Mouse (Mus musculus) myocyte (in vitro differentiated cells): ENCODE results near the gene Ndufa3.

ENCODE experiments used
- CEBPB ChIP-seq: IDR thresholded peaks from 2 replicates; pipeline ENCODE4 v1.6.1; 2011; ENCODE audit warnings: mild to moderate bottlenecking, moderate library complexity; ENCODE audit not compliant: poor library complexity, insufficient read depth, severe bottlenecking
- E2F4 ChIP-seq: IDR thresholded peaks from one replicate; pipeline ENCODE4 v1.6.1; 2011; ENCODE audit warnings: mild to moderate bottlenecking, control low read depth, moderate library complexity; ENCODE audit not compliant: insufficient read depth
- MAX ChIP-seq: IDR thresholded peaks from one replicate; pipeline ENCODE4 v1.6.1; 2011; ENCODE audit warnings: low read depth, mild to moderate bottlenecking, control low read depth
- POLR2A ChIP-seq: IDR thresholded peaks from one replicate; pipeline ENCODE4 v1.6.1; 2011; ENCODE audit warnings: low read depth, mild to moderate bottlenecking, control low read depth, moderate library complexity; ENCODE audit not compliant: insufficient read length
- POLR2AphosphoS2 ChIP-seq: IDR thresholded peaks from one replicate; pipeline ENCODE4 v1.6.1; 2011; ENCODE audit warnings: low read depth, control low read depth; ENCODE audit not compliant: insufficient read length
- REST ChIP-seq: IDR thresholded peaks from one replicate; pipeline ENCODE4 v1.6.1; 2011; ENCODE audit warnings: mild to moderate bottlenecking, control low read depth, moderate library complexity; ENCODE audit not compliant: insufficient read depth, insufficient read length
- SRF ChIP-seq: IDR thresholded peaks from one replicate; pipeline ENCODE4 v1.6.1; 2011; ENCODE audit warnings: low read depth; ENCODE audit not compliant: control insufficient read depth, insufficient read length
- TCF12 ChIP-seq: IDR thresholded peaks from one replicate; pipeline ENCODE4 v1.6.1; 2011; ENCODE audit warnings: mild to moderate bottlenecking, control low read depth; ENCODE audit not compliant: poor library complexity, insufficient read depth, severe bottlenecking
- USF1 ChIP-seq: IDR thresholded peaks from one replicate; pipeline ENCODE4 v1.6.1; 2011; ENCODE audit warnings: low read depth, mild to moderate bottlenecking, control low read depth, moderate library complexity

DNA sequence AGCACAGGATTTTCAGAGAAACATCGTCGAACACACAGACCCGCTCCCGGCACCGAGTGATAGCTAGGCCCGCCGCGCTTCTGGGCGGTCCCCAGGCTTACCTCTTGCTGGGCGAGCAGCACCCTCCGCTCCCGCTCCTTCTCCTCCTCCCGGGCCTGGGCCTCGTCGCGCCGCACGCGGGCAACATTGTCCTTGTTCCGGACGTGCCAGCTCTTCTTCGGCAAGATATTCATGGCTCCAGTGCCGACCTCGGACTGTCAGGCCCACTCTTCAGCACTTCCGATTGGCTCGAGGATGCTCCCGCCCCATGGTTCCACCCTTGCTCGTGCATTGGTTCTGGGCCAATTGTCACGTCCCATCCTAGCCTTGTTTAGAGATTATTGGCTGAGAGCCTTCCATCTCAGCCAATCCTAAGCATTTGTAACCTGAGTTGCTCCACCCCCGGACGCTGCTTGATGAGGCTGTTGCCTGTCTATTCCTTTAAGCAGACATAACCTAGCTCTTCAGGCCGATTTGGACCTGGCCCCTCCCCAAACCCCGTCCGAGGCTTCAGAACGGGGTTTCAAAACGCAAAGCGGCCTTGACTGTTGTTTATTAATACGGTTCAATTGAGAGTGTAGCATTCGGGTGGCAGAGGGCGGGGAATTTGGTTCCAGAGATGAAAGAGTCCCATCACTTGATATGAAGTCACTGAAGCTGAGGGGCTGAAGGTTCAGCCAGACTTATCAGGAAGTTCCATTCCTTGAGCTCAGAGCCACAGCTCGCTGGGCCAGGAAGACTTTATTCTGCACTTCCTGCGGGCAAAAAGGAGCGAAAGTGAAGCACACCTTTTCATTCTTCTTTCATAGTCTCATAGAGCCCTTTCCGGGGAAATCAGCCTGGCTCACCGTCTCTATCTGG lies 48.3 kb downstream of the Ndufa3 start, which contains the start of gene Leng1:
- TF ChIP-seq POLR2A = peak; percentile 95
- TF ChIP-seq E2F4 = no peak
- peak; percentile 97 for TF ChIP-seq POLR2AphosphoS2
- TF ChIP-seq SRF = peak; percentile 50
- TF ChIP-seq MAX = no peak
- no peak for TF ChIP-seq USF1
- TF ChIP-seq TCF12 = no peak
- TF ChIP-seq REST = no peak
- TF ChIP-seq CEBPB = no peak
